Mouse (Mus musculus) lung, postnatal 0 days (tissue): ENCODE data around the gene Camk2b.

Experiments used
- CTCF ChIP-seq: IDR thresholded peaks from 2 replicates; pipeline ENCODE4 v1.5.1; 2016; ENCODE audit warnings: antibody characterized with exemption, mild to moderate bottlenecking
- EP300 ChIP-seq: IDR thresholded peaks from 2 replicates; pipeline ENCODE4 v1.6.1; 2016; ENCODE audit warnings: antibody characterized with exemption, mild to moderate bottlenecking, control low read depth

DNA sequence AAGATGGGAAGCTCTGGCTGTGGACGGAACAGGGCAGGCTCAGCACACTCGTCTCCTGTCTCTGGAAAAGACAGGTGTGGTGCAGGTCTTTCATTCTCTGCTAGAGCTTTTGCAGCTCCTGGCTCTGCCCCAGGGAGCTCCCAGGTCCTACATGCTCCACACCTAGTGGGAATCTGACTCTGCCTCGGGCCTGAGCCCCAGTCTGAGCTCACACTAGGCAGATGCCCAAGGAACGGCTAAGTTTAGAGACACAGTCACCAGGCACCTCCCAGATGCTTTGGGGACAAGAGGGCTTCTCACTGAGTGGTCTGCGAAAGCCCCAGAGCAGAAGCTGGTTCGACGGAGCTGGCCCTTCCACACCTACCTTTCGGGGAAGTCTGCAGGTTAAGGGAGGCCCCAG lies 12.8 kb downstream of the Camk2b start:
- TF ChIP-seq EP300 (no peak), CTCF (no peak)
